Mouse (Mus musculus) layer of hippocampus, adult 11-12 months (tissue): ENCODE measurements around the gene Tab1.

Experiments
- DNase-seq: peaks from one replicate; pipeline ENCODE4 v3.0.0; 2022; ENCODE audit warnings: low spot score

Gene Tab1

GRCm38 (mm10) chr15:80137945-80138791, 5.2 kb downstream of the Tab1 start:
- DNase-seq: peak; percentile 56

GRCm38 (mm10) chr15:80140302-80140701, 7.4 kb downstream of the Tab1 start:
- no peak for DNase-seq

GRCm38 (mm10) chr15:80140878-80141277, 8.0 kb downstream of the Tab1 start:
- DNase-seq: no peak

- DNase-seq: no peak
These were observed 9.2 kb downstream of the Tab1 start for GRCm38 (mm10) chr15:80142130-80142529.

- DNase-seq: no peak
These were observed 10.8 kb downstream of the Tab1 start for GRCm38 (mm10) chr15:80143760-80144159.

- no peak for DNase-seq
These were observed 12.5 kb downstream of the Tab1 start for GRCm38 (mm10) chr15:80145397-80145796.

- no peak for DNase-seq
These were observed 13.2 kb downstream of the Tab1 start for GRCm38 (mm10) chr15:80146153-80146552.

- DNase-seq: no peak
These were observed 14.2 kb downstream of the Tab1 start for GRCm38 (mm10) chr15:80147090-80147489.

GRCm38 (mm10) chr15:80147511-80147910, 14.6 kb downstream of the Tab1 start:
- no peak for DNase-seq

- DNase-seq: no peak
These were observed 15.6 kb downstream of the Tab1 start for GRCm38 (mm10) chr15:80148565-80148964.

GRCm38 (mm10) chr15:80149517-80149916, 16.6 kb downstream of the Tab1 start:
- DNase-seq: no peak

GRCm38 (mm10) chr15:80152663-80153062, 19.7 kb downstream of the Tab1 start:
- no peak for DNase-seq

GRCm38 (mm10) chr15:80153757-80154156, 20.8 kb downstream of the Tab1 start:
- DNase-seq: no peak

- DNase-seq: no peak
These were observed 22.8 kb downstream of the Tab1 start for GRCm38 (mm10) chr15:80155707-80156106.

- no peak for DNase-seq
These were observed 24.4 kb downstream of the Tab1 start for GRCm38 (mm10) chr15:80157197-80157943.

- DNase-seq: no peak
These were observed 25.2 kb downstream of the Tab1 start for GRCm38 (mm10) chr15:80158001-80158706.

- DNase-seq: no peak
These were observed 25.8 kb downstream of the Tab1 start for GRCm38 (mm10) chr15:80158707-80159090.

GRCm38 (mm10) chr15:80159286-80159901, 26.5 kb downstream of the Tab1 start:
- no peak for DNase-seq

- no peak for DNase-seq
These were observed 27.3 kb downstream of the Tab1 start for GRCm38 (mm10) chr15:80160223-80160622.

- DNase-seq: no peak
These were observed 27.8 kb downstream of the Tab1 start for GRCm38 (mm10) chr15:80160726-80161125.

GRCm38 (mm10) chr15:80161199-80161598, 28.3 kb downstream of the Tab1 start:
- DNase-seq: no peak

GRCm38 (mm10) chr15:80162401-80162964, 29.6 kb downstream of the Tab1 start:
- DNase-seq: no peak
